Mouse (Mus musculus) right cerebral cortex, postnatal 4 days (tissue): ENCODE measurements around the gene Col15a1.

Source experiments
- DNase-seq: peaks from one replicate; pipeline ENCODE4 v3.0.0-alpha.2; 2022

The Col15a1 gene

DNA sequence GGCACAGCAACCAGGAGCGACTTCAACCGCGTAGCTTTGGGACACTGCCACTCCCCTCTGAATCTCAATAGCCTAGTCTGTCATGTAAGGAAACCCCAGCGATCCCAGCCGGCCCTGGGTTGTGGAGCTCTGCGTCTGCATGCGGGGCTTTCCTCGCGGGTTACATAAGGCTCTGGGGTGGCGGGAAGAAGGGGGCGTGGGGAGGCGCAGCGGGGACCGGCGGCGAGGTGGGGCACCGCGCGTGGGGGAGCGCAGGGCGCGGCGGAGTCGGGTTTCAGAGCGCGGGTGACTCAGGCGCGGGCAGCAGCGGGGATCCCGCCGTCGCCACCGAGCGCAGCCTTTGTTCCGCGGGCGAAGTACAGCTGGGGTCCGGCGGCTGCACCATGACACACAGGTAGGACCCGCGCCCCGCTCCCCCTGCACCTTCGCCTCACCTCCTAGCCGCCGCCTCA is at the start of gene Col15a1:
Gene Col15a1, plus strand, starts transcription at position 193 of the 452 bp plus-strand sequence.
- DNase-seq: peak; percentile 22

GRCm38 (mm10) chr4:47161103-47161755 is 46.7 kb upstream of the Col15a1 start:
- no peak for DNase-seq

GRCm38 (mm10) chr4:47161756-47162587 is 46.0 kb upstream of the Col15a1 start:
- no peak for DNase-seq

GRCm38 (mm10) chr4:47172314-47172713 is 35.6 kb upstream of the Col15a1 start:
- DNase-seq: no peak

DNA sequence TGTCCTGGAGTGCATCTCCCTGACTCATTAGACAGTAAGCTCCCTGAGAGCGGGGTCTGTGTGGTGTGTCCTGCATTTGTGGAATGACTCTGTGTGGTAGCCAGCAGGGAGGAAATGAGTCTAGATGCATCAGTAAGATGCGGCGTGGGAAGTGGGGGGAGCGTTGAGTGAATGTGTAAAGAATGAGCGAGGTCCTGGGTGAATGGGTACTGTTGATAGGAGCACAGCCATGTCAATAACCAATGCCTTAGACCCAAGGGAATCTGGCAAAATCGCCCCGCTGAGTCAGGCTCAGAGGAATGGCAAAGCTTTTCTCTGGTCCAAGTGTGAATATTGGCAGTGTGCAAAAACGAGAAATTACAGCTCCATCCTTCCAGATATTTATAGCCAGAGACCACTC is 30.9 kb upstream of the Col15a1 start:
- no peak for DNase-seq

DNA sequence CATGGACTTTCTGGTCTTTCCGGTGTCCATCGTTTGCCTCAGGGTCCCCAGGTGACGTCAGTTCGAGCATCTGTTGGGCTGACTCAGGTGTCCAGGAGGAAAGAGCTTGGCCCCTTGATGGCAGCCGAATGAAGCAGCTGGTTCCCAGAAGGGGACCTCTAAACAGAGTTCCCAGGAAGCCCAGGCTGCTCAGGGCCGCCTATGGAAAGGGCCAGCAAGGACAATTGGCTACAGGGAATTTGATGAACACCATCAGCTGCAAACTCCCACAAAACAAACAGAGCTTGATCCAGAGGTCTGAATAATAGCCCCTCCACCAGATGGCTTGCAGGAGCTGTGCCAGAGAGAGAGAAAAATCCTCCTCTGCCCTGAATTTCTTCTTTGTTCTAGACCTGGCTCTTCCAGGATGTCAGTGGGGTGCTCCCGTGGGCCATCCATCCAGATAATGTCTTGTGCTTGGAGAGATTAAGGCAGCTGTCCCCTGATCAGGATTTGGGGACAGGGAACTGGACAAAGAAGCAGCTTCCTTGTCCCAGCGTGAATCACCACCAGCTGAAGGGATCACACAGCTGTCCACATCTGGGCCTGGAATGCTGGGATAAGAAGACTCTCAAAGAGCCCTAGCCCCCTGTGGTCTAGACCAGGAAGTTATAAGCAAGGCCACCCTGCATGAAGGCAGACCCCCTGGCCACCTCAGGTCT is 29.6 kb upstream of the Col15a1 start:
- DNase-seq: no peak

DNA sequence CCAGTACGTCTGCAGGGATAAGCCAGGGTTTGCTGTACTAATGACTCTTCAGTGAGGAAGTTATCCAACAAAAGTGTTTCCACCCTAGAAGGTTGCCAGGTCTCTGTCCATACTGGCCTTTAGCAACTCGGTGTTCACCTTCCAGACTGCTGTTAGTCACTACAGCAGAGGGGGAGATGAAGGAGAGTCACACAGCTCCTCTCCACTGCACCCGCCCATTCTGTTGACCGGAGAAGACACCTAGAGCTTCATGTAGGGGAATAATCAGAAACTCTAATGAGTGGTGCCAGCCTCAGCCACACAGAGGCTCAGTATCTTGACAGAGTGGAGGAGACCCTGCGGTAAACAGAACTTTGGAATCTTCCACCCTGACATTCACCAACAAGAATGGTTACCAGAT is 28.4 kb upstream of the Col15a1 start:
- DNase-seq: no peak

DNA sequence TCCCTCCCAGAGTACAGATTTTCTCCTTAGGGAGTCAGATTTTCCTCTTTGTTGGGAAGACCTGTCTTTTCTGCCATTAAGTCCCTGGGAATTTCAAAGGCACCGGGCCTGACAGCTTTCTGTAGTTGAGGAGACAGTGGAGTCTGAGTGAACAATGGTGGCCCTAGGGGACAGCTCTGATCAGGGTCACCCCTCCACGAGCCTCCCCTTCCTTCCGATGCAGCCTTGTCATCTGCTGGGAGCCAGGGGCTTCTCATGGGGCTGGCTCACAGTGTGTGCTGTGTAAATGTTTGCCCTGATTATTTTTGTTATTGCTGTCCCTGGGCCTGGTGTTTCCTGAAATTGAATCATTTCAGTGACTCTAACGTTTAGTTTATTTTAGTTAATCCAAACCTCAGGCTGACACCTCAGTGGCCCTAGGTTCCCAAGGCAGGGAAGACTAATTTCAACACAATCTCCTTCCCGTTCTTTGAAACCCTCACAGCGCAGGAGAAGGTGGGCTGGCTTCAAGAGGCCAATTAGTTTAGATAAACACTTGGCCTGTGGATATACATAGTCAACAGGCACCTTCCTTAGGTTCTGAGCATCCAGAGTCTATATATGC is 23.8 kb upstream of the Col15a1 start:
- no peak for DNase-seq

DNA sequence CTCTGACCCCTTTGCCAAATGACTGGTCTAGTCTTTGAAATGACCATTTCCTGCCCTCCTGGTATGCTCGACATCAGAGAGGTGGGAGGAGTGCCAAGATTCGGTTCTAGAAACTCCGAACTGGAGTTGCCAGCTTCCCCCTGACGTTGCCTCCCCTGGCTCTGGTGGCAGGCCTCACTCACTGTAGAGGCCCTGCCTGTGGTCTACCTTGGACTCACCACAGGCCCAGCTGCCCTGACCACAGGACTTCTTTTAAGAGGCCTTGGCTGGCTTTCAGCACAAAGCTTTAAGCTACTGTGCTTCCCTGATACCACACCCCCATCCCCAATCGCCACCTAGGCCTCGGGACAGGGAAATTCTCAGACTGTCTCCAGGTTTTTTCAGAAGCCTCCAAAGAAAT is 21.4 kb upstream of the Col15a1 start:
- no peak for DNase-seq

DNA sequence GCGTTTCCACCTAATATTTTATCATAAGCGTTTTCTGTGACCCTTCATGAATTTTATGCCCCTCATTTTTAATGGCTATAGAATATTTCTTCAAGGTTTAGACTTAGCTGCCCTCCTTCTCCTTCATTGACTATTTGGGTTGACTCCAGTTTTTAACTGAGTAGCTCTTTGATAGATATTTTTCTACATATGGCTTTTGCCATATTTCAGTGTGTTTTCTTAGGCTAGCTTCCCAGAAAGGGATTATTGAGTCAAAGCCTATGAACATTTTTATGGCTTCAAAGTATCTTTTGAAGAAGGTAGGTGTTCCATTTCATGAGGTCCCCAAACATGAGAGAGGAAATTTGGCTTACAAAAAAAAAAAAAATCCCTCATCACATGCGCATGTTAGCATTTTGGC is 11.8 kb upstream of the Col15a1 start:
- DNase-seq: no peak

DNA sequence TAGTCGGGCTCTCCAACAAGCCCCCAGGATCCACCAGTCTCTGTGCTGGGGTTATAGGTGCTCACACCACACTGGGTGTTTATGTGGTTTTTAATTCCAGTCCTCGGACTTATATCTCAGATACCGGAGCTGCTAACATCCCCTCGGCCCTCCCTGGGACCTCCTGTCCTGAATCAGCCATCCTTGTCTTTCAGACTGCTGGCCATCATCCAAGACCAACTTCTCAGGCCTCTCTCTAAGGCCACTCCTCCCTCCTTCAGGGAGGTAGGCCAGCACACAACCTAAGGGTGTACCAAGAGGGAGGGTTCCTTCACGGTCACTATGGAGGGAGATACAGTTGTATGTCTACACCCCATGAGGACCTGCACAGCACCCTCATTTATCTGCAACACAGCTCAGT is 4.3 kb upstream of the Col15a1 start:
- DNase-seq: no peak

DNA sequence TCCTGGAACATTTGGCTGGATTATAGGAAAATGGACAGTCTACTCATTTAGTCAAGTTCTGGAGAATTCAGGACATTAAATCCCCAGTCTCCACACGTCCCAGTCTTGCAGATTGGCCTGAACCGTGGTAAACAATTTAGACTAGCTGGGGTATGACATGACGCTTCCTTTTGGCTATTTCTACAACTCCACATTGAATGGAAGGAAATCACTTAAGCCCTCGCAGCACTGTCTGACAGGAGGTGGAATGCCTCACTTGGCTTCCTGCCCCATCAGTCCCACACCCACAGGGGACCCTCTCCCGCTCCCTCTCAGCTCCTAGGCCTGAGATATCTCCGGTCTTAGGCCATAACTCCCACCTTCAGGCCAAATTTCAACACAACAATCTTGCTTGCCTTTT is 2.1 kb upstream of the Col15a1 start:
- DNase-seq: no peak

DNA sequence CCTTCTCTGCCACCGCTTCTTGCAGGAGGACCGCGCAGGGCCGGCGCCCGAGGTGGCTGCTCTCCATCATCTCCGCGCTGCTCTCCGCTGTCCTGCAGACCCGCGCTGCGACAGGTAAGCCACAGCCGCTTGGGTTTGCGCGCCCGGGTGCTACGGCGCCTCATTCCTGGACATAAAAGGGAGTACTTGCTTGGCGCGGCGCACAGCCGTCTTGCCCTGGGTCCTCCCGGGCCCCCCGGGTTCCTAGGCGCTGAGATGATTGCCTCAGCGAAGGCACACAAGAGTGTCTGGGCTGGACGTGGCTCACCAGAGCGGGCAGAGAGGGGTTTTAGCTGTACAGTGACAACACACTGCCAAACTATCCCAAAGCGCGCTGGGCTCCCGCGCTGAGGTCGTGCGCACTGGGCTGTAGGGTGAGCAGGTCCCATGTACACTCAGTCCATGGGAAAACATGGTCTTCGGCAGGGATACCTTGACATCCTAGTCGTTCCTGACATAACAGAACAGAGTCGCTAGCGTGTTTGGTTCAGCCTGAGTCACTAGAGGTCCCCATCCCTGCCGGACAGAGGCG is 545 bp downstream of the Col15a1 start:
- peak; percentile 37 for DNase-seq

DNA sequence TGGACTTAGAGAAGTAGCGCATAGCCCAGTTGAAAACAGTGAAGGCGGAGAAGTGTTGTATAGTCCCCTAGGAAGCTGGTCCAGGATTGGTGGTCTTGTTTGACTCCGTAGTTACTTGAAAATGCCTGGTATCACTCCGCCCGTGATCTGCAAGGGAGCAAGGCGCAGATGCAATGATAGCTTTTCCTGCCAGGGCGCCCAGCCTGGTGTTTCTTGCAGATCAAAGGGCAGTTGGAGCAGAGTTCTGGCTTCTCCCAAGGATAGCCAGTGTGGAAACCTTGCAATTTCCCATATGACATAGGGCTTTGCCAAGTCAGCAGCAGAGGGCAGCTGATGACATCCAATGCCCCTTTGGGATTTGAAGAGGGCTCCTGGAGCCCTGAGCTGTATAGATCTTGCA is 1.5 kb downstream of the Col15a1 start:
- DNase-seq: no peak

GRCm38 (mm10) chr4:47218828-47219227 is 10.9 kb downstream of the Col15a1 start:
- no peak for DNase-seq

- no peak for DNase-seq
Measured at GRCm38 (mm10) chr4:47219393-47219792, 11.4 kb downstream of the Col15a1 start.

GRCm38 (mm10) chr4:47220544-47220943 is 12.6 kb downstream of the Col15a1 start:
- no peak for DNase-seq

- DNase-seq: no peak
Measured at GRCm38 (mm10) chr4:47222146-47222545, 14.2 kb downstream of the Col15a1 start.

GRCm38 (mm10) chr4:47225920-47226319 is 18.0 kb downstream of the Col15a1 start:
- no peak for DNase-seq

GRCm38 (mm10) chr4:47227101-47227500 is 19.1 kb downstream of the Col15a1 start:
- no peak for DNase-seq

DNA sequence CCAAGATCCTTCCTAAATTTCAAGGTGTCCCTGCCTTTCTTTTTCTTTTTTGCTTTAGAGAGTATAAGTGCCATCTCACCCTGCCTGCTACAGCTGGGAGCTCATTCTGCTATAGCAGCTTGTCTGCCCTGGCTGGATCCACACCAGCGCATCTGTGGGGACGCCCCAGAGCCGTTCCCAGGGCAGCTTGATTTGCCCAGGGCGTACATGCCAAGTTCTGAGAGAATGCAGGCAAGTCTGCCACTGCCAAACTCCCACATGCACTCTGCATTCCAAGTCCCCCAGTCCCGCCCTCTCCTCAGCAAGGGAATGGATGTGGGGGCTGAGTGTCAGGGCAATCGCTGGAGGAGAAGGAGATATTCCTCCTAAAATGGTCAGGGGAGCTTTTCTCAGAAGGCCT is 19.8 kb downstream of the Col15a1 start:
- peak; percentile 52 for DNase-seq

DNA sequence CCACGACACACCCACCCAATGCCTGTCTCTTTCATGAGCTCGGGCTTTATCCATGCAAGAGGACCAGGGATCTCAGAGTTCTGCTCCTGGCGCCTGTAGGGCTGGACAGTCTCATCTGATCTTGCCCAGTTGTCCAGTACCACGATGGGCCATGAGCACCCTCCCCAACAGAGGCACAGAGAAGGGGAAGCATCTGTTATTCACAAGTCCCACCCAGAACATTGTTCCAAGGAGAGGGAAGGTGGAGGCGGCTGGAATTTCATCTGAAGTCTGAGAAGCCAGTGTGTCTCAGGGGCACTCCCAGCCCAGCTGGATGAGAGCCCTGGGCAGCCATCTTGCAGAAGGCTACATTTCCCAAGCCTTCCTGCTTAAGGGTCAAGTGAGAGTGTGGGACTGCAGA is 21.0 kb downstream of the Col15a1 start:
- DNase-seq: no peak

DNA sequence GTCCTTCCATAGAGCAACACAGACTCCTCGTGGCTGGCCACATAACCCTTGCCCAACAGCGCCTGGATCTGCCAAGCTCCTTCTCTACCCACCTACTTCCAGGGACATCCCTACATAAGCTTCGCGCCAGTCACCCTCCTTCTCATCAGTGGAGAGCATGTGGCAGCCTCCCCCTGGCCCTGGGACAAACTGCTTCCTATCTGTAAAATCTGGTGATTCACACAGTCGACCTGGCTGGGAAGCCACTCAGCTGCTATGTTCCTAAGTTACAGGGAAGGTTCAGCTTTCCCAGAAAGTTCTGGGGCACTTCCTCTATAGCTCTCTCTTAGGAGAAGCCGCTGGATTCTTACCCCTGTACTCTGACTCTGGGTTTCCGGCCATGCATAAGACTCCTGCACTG is 22.5 kb downstream of the Col15a1 start:
- DNase-seq: no peak
